Comparison of ENCODE assay signal across 14 mouse cellular contexts in the genomic region with DNA sequence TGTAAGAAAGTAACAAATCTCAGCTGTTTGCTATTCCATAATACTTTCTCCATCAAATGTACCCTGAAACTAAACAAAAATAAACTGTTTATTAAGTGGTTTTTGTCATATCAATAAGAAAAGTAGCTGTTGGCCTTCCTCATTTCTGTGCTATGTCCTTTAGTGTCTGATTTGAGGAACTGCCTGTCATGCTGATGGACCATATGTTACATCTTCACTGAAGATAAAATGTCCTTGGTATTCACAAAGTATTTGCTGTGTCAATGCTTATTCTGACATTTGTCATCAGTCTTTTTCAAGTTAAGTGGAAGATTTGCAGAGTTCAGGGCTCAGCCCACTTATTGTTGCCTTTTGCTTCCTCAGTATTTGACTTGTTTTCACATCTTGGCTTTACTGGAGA.
"Had no signal": no experiment of that assay in that cellular context is flagged by ENCODE, and none has a peak within 500 bp of the region (broad histone marks: within the 10 kb centered on the region; RNA-seq: fewer than 3 reads in every experiment).

No protein-coding gene starts in this region.

- H3K9me3 ChIP-seq: midbrain, embryonic 13.5 days; midbrain, embryonic 15.5 days; neural tube, embryonic 12.5 days; stomach, embryonic 15.5 days had no signal

- H3K27me3 ChIP-seq: megakaryocyte, embryonic 14.5 days; midbrain, embryonic 13.5 days; midbrain, embryonic 15.5 days; neural tube, embryonic 12.5 days; stomach, embryonic 15.5 days had no signal

- ATAC-seq: midbrain, embryonic 13.5 days; midbrain, embryonic 15.5 days had no signal

- DNase-seq: lung, adult 18-20 months; lung, embryonic 14.5 days; lung, postnatal 10 days; lung, postnatal 4 days; right cerebral cortex, postnatal 14 days; thymus, adult 2 months; thymus, postnatal 25 days; thymus, postnatal 4 days had no signal

- H3K27ac ChIP-seq: midbrain, embryonic 13.5 days; midbrain, embryonic 15.5 days; neural tube, embryonic 12.5 days; stomach, embryonic 15.5 days; stomach, postnatal 0 days had no signal

- H3K9ac ChIP-seq: lung, embryonic 14.5 days; midbrain, embryonic 13.5 days; midbrain, embryonic 15.5 days; neural tube, embryonic 12.5 days; stomach, embryonic 15.5 days had no signal

- H3K4me1 ChIP-seq: megakaryocyte, embryonic 14.5 days; midbrain, embryonic 13.5 days; midbrain, embryonic 15.5 days; neural tube, embryonic 12.5 days; stomach, embryonic 15.5 days had no signal

- H3K4me3 ChIP-seq: megakaryocyte, embryonic 14.5 days; midbrain, embryonic 13.5 days; midbrain, embryonic 15.5 days; neural tube, embryonic 12.5 days; stomach, embryonic 15.5 days had no signal

- H3K36me3 ChIP-seq: midbrain, embryonic 13.5 days; midbrain, embryonic 15.5 days; neural tube, embryonic 12.5 days; stomach, embryonic 15.5 days had no signal
